In genomic region chr9:59695451-59695813, GRCm38 (mm10) we compare ENCODE assay signal across 19 mouse cellular contexts. TPM values are rescaled to one million over a fixed set of nuclear protein-coding genes. Genes with fewer than 3 reads are reported as not detected.
DNase-seq lines count a peak whose midpoint lies in the region; ATAC-seq lines count a peak whose summit lies in the region.
"Had no signal": no experiment of that assay in that cellular context is flagged by ENCODE, and none has a peak within 500 bp of the region (broad histone marks: within the 10 kb centered on the region; RNA-seq: fewer than 3 reads in every experiment).

No protein-coding gene starts in this region.

- no peak overlapping the region for H3K4me3 ChIP-seq in hindbrain, embryonic 15.5 days
- H3K4me3 ChIP-seq in hindbrain, embryonic 12.5 days: no peak overlapping the region
- H3K4me3 ChIP-seq in embryonic facial prominence, embryonic 13.5 days: no peak overlapping the region
- no peak overlapping the region for H3K4me3 ChIP-seq in limb, embryonic 15.5 days
- H3K4me3 ChIP-seq: forebrain, embryonic 10.5 days; limb, embryonic 12.5 days; midbrain, embryonic 13.5 days; neural tube, embryonic 12.5 days had no signal

- H3K36me3 ChIP-seq in hindbrain, embryonic 15.5 days: no peaks in the 10 kb centered on the region
- H3K36me3 ChIP-seq in hindbrain, embryonic 12.5 days: no peaks in the 10 kb centered on the region
- H3K36me3 ChIP-seq in embryonic facial prominence, embryonic 13.5 days: no peaks in the 10 kb centered on the region
- no peaks in the 10 kb centered on the region for H3K36me3 ChIP-seq in limb, embryonic 15.5 days
- H3K36me3 ChIP-seq: forebrain, embryonic 10.5 days; limb, embryonic 12.5 days; midbrain, embryonic 13.5 days; neural tube, embryonic 12.5 days had no signal

- WGBS in hindbrain, embryonic 15.5 days: 48% methylated on average over 3 of the region's 3 CpGs
- WGBS in hindbrain, embryonic 12.5 days: 31% methylated on average over 3 of the region's 3 CpGs
- WGBS in embryonic facial prominence, embryonic 13.5 days: 23% methylated on average over 3 of the region's 3 CpGs
- 25% methylated on average over 3 of the region's 3 CpGs for WGBS in limb, embryonic 15.5 days

- no peaks in the 10 kb centered on the region for H3K9me3 ChIP-seq in hindbrain, embryonic 15.5 days
- no peaks in the 10 kb centered on the region for H3K9me3 ChIP-seq in hindbrain, embryonic 12.5 days (replicated peaks)
- H3K9me3 ChIP-seq in embryonic facial prominence, embryonic 13.5 days: no peaks in the 10 kb centered on the region
- H3K9me3 ChIP-seq in limb, embryonic 15.5 days: no peaks in the 10 kb centered on the region
- H3K9me3 ChIP-seq: forebrain, embryonic 10.5 days; limb, embryonic 12.5 days; midbrain, embryonic 13.5 days; neural tube, embryonic 12.5 days had no signal

- 0 out of 2 replicates have a peak, but pooled peaks have one; percentile 9 for ATAC-seq in hindbrain, embryonic 15.5 days (ENCODE audit: low FRiP score, low read depth)
- no peak for ATAC-seq in hindbrain, embryonic 12.5 days (ENCODE audit: low FRiP score)
- ATAC-seq in embryonic facial prominence, embryonic 13.5 days (ENCODE audit: insufficient number of reproducible peaks, insufficient read depth, low FRiP score, low TSS enrichment, low read depth): no peak
- no peak for ATAC-seq in limb, embryonic 15.5 days (ENCODE audit: insufficient number of reproducible peaks, low FRiP score, low TSS enrichment, low read depth)
- ATAC-seq: activated CD4-positive, CD25-positive, alpha-beta regulatory T cell, adult 4 months; CD4-positive, CD25-positive, alpha-beta regulatory T cell, adult 4 months; midbrain, embryonic 13.5 days had no signal

- no peak overlapping the region for H3K27ac ChIP-seq in hindbrain, embryonic 15.5 days (replicated peaks)
- no peak overlapping the region for H3K27ac ChIP-seq in hindbrain, embryonic 12.5 days
- peak overlapping the region; percentile 39; the same call in 1 of the 2 replicates for H3K27ac ChIP-seq in embryonic facial prominence, embryonic 13.5 days
- peak overlapping the region; percentile 67; the same call in 1 of the 2 replicates for H3K27ac ChIP-seq in limb, embryonic 15.5 days
- H3K27ac ChIP-seq: forebrain, embryonic 10.5 days; limb, embryonic 12.5 days; macrophage; midbrain, embryonic 13.5 days; neural tube, embryonic 12.5 days had no signal

- DNase-seq in adipocyte (ENCODE audit: low spot score): peak; percentile 50
- no peak for DNase-seq in adrenal gland, postnatal 36 days
- no peak for DNase-seq in left cerebral cortex, adult 11 months (ENCODE audit: low spot score)
- DNase-seq in right cerebral cortex, postnatal 36 days (ENCODE audit: low spot score in 2 of 2): no peak
- DNase-seq: cerebellum, adult 8-10 months; kidney, adult 8-10 months; retina, postnatal 1 day; thymus, adult 2 months had no signal

- no peaks in the 10 kb centered on the region for H3K27me3 ChIP-seq in hindbrain, embryonic 15.5 days
- peaks cover 5% of the 10 kb centered on the region; the same call in 1 of the 2 replicates for H3K27me3 ChIP-seq in hindbrain, embryonic 12.5 days
- H3K27me3 ChIP-seq in embryonic facial prominence, embryonic 13.5 days: no peaks in the 10 kb centered on the region
- no peaks in the 10 kb centered on the region for H3K27me3 ChIP-seq in limb, embryonic 15.5 days

- H3K4me2 ChIP-seq in hindbrain, embryonic 15.5 days: no peak overlapping the region
- no peak overlapping the region for H3K4me2 ChIP-seq in hindbrain, embryonic 12.5 days (replicated peaks)
- H3K4me2 ChIP-seq in embryonic facial prominence, embryonic 13.5 days: no peak overlapping the region
- H3K4me2 ChIP-seq in limb, embryonic 15.5 days: no peak overlapping the region
- H3K4me2 ChIP-seq: limb, embryonic 12.5 days; midbrain, embryonic 13.5 days; neural tube, embryonic 12.5 days had no signal

- no peak overlapping the region for H3K9ac ChIP-seq in hindbrain, embryonic 15.5 days
- H3K9ac ChIP-seq in hindbrain, embryonic 12.5 days: no peak overlapping the region
- no peak overlapping the region for H3K9ac ChIP-seq in embryonic facial prominence, embryonic 13.5 days
- H3K9ac ChIP-seq in limb, embryonic 15.5 days: no peak overlapping the region
- H3K9ac ChIP-seq: limb, embryonic 12.5 days; midbrain, embryonic 13.5 days; neural tube, embryonic 12.5 days had no signal

- peaks cover 13% of the 10 kb centered on the region for H3K4me1 ChIP-seq in hindbrain, embryonic 15.5 days (replicated peaks)
- H3K4me1 ChIP-seq in hindbrain, embryonic 12.5 days: peaks cover 8% of the 10 kb centered on the region
- H3K4me1 ChIP-seq in embryonic facial prominence, embryonic 13.5 days: peaks cover 28% of the 10 kb centered on the region
- peaks cover 23% of the 10 kb centered on the region for H3K4me1 ChIP-seq in limb, embryonic 15.5 days

RNA-seq across cellular contexts. Expression of gene Gramd2, which starts 15.5 kb away (rescaled TPM):
- polyA plus RNA-seq in hindbrain, embryonic 15.5 days (2015; fragmentation: Nextera tagmentation; extraction: Ambion mirVana): 3.9 and 5.2 TPM in 2 replicates
- polyA plus RNA-seq in hindbrain, embryonic 12.5 days (2016; fragmentation: Nextera tagmentation; extraction: Ambion mirVana): 0.46 and 0.83 TPM in 2 replicates
- polyA plus RNA-seq in embryonic facial prominence, embryonic 13.5 days (2015; fragmentation: Nextera tagmentation; extraction: Ambion mirVana): 1.6 and 2.0 TPM in 2 replicates
- 4.4 and 5.0 TPM in 2 replicates for polyA plus RNA-seq in limb, embryonic 15.5 days (2015; fragmentation: Nextera tagmentation; extraction: Ambion mirVana)
- total RNA-seq in adrenal gland, postnatal 36 days (2021): under 1 TPM; 0.13 to 0.16 TPM
- polyA plus RNA-seq: activated CD4-positive, CD25-positive, alpha-beta regulatory T cell, adult 4 months; CD4-positive, CD25-positive, alpha-beta regulatory T cell, adult 4 months had no signal

RNA-seq across cellular contexts. Expression of gene Pkm, which starts 39.3 kb away (rescaled TPM):
- polyA plus RNA-seq in hindbrain, embryonic 15.5 days (2015; fragmentation: Nextera tagmentation; extraction: Ambion mirVana): 1,018 and 1,098 TPM in 2 replicates
- 1,402 and 1,486 TPM in 2 replicates for polyA plus RNA-seq in hindbrain, embryonic 12.5 days (2016; fragmentation: Nextera tagmentation; extraction: Ambion mirVana)
- 1,264 and 1,360 TPM in 2 replicates for polyA plus RNA-seq in embryonic facial prominence, embryonic 13.5 days (2015; fragmentation: Nextera tagmentation; extraction: Ambion mirVana)
- 1,195 and 1,260 TPM in 2 replicates for polyA plus RNA-seq in limb, embryonic 15.5 days (2015; fragmentation: Nextera tagmentation; extraction: Ambion mirVana)
- 100 to 1,000 TPM; 749 to 846 TPM for total RNA-seq in adrenal gland, postnatal 36 days (2021)

RNA-seq across cellular contexts. Expression of gene Senp8, which starts 55.1 kb away (rescaled TPM):
- 10.2 and 11.8 TPM in 2 replicates for polyA plus RNA-seq in hindbrain, embryonic 15.5 days (2015; fragmentation: Nextera tagmentation; extraction: Ambion mirVana)
- polyA plus RNA-seq in hindbrain, embryonic 12.5 days (2016; fragmentation: Nextera tagmentation; extraction: Ambion mirVana): 14.8 and 16.1 TPM in 2 replicates
- polyA plus RNA-seq in embryonic facial prominence, embryonic 13.5 days (2015; fragmentation: Nextera tagmentation; extraction: Ambion mirVana): 11.4 TPM in 2 replicates
- 9.2 and 9.9 TPM in 2 replicates for polyA plus RNA-seq in limb, embryonic 15.5 days (2015; fragmentation: Nextera tagmentation; extraction: Ambion mirVana)
- 10 to 100 TPM in 1 of 2 experiments, 1 to 10 TPM in 1; 8.2 to 10.4 TPM for total RNA-seq in adrenal gland, postnatal 36 days (2021)

RNA-seq across cellular contexts. Expression of gene Myo9a, which starts 55.3 kb away (rescaled TPM):
- polyA plus RNA-seq in hindbrain, embryonic 15.5 days (2015; fragmentation: Nextera tagmentation; extraction: Ambion mirVana): 24.6 and 25.1 TPM in 2 replicates
- 23.5 and 26.2 TPM in 2 replicates for polyA plus RNA-seq in hindbrain, embryonic 12.5 days (2016; fragmentation: Nextera tagmentation; extraction: Ambion mirVana)
- 16.9 and 19.3 TPM in 2 replicates for polyA plus RNA-seq in embryonic facial prominence, embryonic 13.5 days (2015; fragmentation: Nextera tagmentation; extraction: Ambion mirVana)
- polyA plus RNA-seq in limb, embryonic 15.5 days (2015; fragmentation: Nextera tagmentation; extraction: Ambion mirVana): 12.8 and 15.9 TPM in 2 replicates
- total RNA-seq in adrenal gland, postnatal 36 days (2021): 10 to 100 TPM; 14.6 to 16.2 TPM

Comparison
In these comparisons a context has a peak if more than half of its experiments do, and no peak if none do; other contexts are left out.
1. H3K27ac ChIP-seq: peak in embryonic facial prominence, embryonic 13.5 days (single experiment) and limb, embryonic 15.5 days (single experiment); none in hindbrain, embryonic 15.5 days (single experiment) and hindbrain, embryonic 12.5 days (single experiment).